Mouse (Mus musculus) monocyte, adult 2 months (primary cell): ENCODE measurements around the gene Dpp4.

Experiments used
- DNase-seq, 2 experiments: peaks; one replicate each; pipeline ENCODE4 v3.0.0; 2022; ENCODE audit warnings: low spot score in 2 of 2, low read depth in 1 of 2

Gene Dpp4

GRCm38 (mm10) chr2:62411211-62412080 is 585 bp downstream of the Dpp4 start:
- no peak for DNase-seq

GRCm38 (mm10) chr2:62408701-62409201 is 3.3 kb downstream of the Dpp4 start:
- DNase-seq = no peak

- no peak for DNase-seq
These were observed 3.8 kb downstream of the Dpp4 start for GRCm38 (mm10) chr2:62408216-62408615.

DNA sequence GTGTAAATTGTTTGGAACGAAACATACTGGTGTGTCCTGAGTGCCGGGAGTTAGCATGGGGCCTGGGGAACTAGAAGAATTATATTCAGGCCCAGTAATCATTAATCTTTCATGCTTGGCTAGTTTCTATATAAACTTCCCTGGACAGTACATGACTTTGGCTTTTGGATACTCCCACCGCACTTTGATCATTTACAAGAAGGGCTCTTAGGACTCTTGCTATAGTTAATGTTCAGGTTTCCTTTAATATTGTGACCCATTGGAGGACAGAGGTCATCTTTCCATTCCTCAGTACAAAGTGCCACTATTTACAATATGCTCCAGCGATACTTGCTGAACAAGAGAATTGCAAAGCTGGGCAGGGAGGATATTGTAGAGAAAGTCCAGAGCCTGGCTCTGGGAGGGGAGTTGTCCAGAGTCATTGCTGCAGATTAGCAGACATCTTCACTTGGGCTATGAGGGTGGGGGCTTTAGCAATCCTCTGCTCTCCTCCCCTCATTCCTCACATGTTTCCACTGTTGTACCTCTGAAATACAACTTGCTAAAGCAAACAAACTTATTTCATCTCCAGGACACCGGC is 8.4 kb downstream of the Dpp4 start:
- DNase-seq = no peak

DNA sequence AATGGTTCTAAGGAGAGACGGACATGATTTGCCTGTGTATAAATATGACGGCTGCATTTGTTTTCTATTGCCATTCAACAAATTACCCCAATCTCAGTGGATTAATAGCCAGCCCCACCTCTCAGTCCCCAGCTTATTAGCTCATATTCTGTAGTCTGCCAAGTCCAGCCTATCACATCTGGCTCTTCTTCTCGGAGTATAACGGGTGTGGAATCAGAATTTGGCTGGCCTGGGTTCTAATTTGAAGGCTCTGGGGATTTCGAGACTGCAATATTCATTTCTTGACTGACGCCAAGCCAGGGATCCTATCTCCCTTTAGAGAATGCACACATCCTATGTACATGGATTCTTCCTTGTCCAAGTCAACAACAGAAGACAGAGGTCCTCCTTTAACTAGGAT is 11.0 kb downstream of the Dpp4 start:
- no peak for DNase-seq

GRCm38 (mm10) chr2:62399832-62400231 is 12.2 kb downstream of the Dpp4 start:
- no peak for DNase-seq

DNA sequence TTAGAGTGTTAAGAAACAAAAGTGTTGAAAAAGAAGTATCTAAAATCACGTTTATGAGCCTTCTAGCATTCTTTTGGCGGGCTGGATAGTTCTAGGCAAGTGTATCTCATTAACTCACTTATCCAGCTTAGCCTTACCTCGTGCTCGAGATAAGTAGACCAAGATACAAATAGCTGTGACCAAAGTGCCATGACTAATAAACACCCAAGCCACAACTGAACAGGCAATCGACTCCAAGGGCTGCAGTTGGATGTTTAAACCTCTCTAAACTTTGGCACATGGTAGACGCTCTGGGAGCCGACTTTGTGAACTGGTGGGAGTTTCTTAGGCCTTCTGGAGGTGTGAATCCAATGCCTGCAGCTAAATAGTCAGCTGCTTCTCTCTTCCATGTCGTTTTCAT is 12.7 kb downstream of the Dpp4 start:
- DNase-seq = no peak

- no peak for DNase-seq
These were observed 13.7 kb downstream of the Dpp4 start for GRCm38 (mm10) chr2:62398115-62398875.

- no peak for DNase-seq
These were observed 14.4 kb downstream of the Dpp4 start for GRCm38 (mm10) chr2:62397661-62398060.

- DNase-seq = no peak
These were observed 15.2 kb downstream of the Dpp4 start for GRCm38 (mm10) chr2:62396799-62397198.

- no peak for DNase-seq
These were observed 17.2 kb downstream of the Dpp4 start for GRCm38 (mm10) chr2:62394800-62395199.

GRCm38 (mm10) chr2:62392098-62392497 is 19.9 kb downstream of the Dpp4 start:
- DNase-seq = no peak

- DNase-seq = no peak
These were observed 21.0 kb downstream of the Dpp4 start for GRCm38 (mm10) chr2:62390961-62391461.

DNA sequence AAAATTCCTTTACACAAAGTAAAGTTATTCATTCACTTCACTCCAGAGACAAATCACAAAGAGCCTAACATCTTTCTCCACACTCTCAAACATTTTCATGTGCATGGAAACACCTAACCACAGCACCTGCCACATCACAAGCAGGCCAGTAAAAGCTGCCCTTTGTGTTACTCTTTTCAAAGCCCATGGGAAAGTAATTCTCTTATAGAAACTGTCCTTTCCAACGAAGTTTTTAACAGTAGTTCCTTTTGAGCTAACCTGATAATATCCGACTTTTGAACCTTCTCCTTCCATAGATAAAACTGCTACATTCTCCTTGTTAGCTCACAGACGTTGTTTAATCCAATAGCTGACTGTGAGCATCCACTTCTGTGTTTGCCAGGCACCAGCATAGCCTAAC is 21.7 kb downstream of the Dpp4 start:
- DNase-seq = no peak

DNA sequence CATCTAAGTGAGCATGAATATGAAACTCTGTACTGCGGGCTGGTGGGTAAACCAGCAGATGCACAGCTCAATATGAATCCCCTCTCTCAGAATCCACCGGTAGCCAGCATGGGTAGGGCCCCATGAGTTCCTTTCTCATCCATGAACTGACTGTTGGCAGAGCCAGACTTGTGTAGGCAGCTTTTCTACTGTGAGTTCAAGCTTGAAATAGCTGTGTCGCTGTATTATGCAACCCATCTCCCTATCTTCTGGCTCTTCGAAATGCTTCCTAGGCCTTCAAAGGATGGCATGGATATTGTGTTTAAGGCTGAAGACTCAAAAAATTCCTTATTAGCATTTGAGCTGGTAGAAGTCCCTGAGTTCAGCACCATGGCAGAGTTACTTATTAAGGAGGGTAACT is 23.2 kb downstream of the Dpp4 start:
- DNase-seq = no peak

DNA sequence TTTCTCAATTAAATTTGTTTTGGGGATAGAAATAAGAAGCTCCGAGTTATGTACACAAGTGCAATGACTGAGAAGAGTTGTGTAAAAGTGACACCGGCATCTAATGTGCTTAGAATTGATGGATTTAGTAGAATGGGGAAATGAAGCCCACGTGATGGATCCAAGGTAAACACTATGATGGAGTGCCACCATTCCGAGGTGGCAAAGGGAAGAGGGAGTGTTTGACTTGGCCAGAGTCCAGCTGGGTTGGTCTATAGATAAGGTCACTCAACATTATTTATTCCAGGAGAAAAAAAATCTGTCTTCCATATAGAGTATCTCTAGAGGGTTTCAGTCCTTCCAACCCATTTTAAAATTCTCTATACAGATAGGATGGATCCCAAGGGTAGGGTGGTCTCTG is 28.8 kb downstream of the Dpp4 start:
- no peak for DNase-seq

- DNase-seq = no peak
These were observed 29.6 kb downstream of the Dpp4 start for GRCm38 (mm10) chr2:62382440-62382839.

DNA sequence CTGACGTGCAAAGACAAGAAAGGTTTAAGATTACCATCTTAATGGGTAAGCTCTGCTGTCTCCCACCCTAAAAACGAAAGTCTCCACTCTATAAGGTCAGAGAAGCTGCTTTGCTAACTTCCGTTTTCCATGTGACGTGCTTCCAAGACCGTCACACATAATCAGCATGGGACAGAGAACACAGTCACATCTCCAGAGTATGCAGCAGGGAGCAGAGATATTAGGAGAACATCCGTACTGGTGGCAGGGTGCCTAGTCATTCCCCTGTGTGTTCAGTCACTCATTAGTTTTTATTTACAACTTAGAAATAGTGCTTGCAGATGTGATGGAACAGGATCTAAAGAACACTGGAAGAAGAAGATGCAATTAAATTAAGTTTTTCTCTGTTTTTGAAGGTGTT is 30.3 kb downstream of the Dpp4 start:
- DNase-seq = no peak

DNA sequence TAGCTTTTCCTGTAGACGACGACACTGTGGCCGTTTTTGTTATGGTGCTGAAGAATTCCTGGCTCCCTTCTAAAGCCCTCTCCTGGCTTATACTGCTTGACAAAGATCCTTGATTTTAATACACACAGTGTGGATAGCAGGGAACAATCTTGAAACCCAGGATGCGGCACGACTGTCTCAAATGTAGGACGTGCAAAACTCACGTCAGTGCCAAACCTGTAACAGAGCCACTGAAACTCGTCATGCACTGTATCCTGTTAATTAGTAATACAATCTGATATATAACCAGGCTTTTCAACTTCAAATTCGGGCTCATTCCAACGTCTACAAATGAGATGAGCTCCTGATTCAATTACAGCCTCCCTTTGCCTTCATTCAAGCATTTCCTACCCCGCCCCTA is 38.3 kb downstream of the Dpp4 start:
- DNase-seq = no peak

DNA sequence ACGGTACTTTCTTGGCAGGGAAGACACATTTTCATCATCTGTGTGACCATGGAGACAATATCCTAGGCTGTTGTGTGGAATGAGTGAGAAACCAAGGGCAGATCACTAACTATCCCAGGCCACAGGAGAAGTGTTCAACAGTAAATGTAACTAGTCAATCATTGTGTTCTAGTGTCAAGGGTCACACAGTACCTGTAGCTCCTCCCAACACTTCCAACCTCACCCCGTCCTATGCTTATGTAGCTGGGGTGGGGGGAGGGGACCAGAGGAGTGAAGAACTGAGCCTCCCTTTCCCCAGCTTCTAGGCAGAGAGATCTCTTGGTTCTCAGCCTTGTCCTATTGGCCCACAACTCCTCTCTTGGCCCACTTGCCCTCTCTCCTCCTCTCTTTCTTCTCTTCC is 42.0 kb downstream of the Dpp4 start:
- no peak for DNase-seq

GRCm38 (mm10) chr2:62368349-62369053 is 43.5 kb downstream of the Dpp4 start:
- no peak for DNase-seq
